Mouse (Mus musculus): ENCODE results near the gene Sdk1.

Sdk1 gene

GRCm38 (mm10) chr5:141646621-141647020, 405.3 kb downstream of the Sdk1 start:
- no peak for DNase-seq

GRCm38 (mm10) chr5:141649831-141650375, 408.6 kb downstream of the Sdk1 start:
- peak; percentile 82 for DNase-seq

- no peak for DNase-seq
Observed at GRCm38 (mm10) chr5:141651690-141652377, 410.5 kb downstream of the Sdk1 start.

- no peak for DNase-seq
Observed at GRCm38 (mm10) chr5:141676371-141676770, 435.1 kb downstream of the Sdk1 start.

- no peak for DNase-seq
Observed at GRCm38 (mm10) chr5:141677034-141677433, 435.7 kb downstream of the Sdk1 start.

GRCm38 (mm10) chr5:141677841-141678240, 436.6 kb downstream of the Sdk1 start:
- no peak for DNase-seq

GRCm38 (mm10) chr5:141686876-141687420, 445.7 kb downstream of the Sdk1 start:
- DNase-seq, result no peak

GRCm38 (mm10) chr5:141689442-141690105, 448.3 kb downstream of the Sdk1 start:
- peak; percentile 89 for DNase-seq

GRCm38 (mm10) chr5:141691482-141691975, 450.2 kb downstream of the Sdk1 start:
- DNase-seq, result no peak

GRCm38 (mm10) chr5:141693716-141694115, 452.4 kb downstream of the Sdk1 start:
- DNase-seq, result peak; percentile 10

- peak; percentile 27 for DNase-seq
Observed at GRCm38 (mm10) chr5:141694901-141695300, 453.6 kb downstream of the Sdk1 start.

GRCm38 (mm10) chr5:141698406-141698805, 457.1 kb downstream of the Sdk1 start:
- DNase-seq, result no peak

- DNase-seq, result peak; percentile 70
Observed at GRCm38 (mm10) chr5:141720751-141721150, 479.5 kb downstream of the Sdk1 start.

- DNase-seq, result no peak
Observed at GRCm38 (mm10) chr5:141727968-141728367, 486.7 kb downstream of the Sdk1 start.

GRCm38 (mm10) chr5:141730006-141730405, 488.7 kb downstream of the Sdk1 start:
- no peak for DNase-seq

GRCm38 (mm10) chr5:141738725-141739124, 497.4 kb downstream of the Sdk1 start:
- no peak for DNase-seq

- DNase-seq, result no peak
Observed at GRCm38 (mm10) chr5:141748793-141749192, 507.5 kb downstream of the Sdk1 start.

GRCm38 (mm10) chr5:141754278-141754677, 513.0 kb downstream of the Sdk1 start:
- peak; percentile 20 for DNase-seq

- DNase-seq, result no peak
Observed at GRCm38 (mm10) chr5:141758885-141759284, 517.6 kb downstream of the Sdk1 start.

GRCm38 (mm10) chr5:141764111-141764510, 522.8 kb downstream of the Sdk1 start:
- DNase-seq, result no peak

GRCm38 (mm10) chr5:141768761-141769515, 527.6 kb downstream of the Sdk1 start:
- peak; percentile 68 for DNase-seq

GRCm38 (mm10) chr5:141771516-141771915, 530.2 kb downstream of the Sdk1 start:
- no peak for DNase-seq

GRCm38 (mm10) chr5:141778231-141778630, 536.9 kb downstream of the Sdk1 start:
- DNase-seq, result no peak
